12 mouse cellular contexts compared by ENCODE assay signal in the genomic region with DNA sequence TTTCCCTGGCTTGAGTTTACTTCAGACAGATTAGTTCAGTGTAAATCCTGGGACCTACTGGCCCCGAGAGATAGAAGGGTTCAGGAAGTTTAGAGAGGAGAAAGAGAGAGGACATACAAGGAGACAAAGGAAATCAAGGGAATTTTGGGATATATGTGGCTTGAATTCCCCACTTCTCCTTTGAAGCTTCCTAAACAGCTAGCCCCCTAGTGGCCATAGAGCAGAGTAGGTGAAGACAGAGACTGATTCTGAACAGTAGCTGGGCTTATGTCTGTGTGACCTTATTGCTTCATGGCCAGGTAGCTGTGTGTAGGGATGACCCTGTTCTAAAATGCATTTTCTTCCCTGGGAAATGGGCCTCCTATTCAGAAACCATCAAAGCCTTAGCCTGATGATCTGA.
DNase-seq lines count a peak whose midpoint lies in the region; ATAC-seq and TF ChIP-seq lines count a peak whose summit lies in the region.
"Had no signal": no experiment of that assay in that cellular context is flagged by ENCODE, and none has a peak within 500 bp of the region (broad histone marks: within the 10 kb centered on the region; RNA-seq: fewer than 3 reads in every experiment).

No protein-coding gene starts in this region.

- no peak overlapping the region for H3K4me3 ChIP-seq in forebrain, embryonic 14.5 days (ENCODE audit: low read depth, low read length)
- H3K4me3 ChIP-seq in forebrain, embryonic 16.5 days (replicated peaks; ENCODE audit: low read length), result no peak overlapping the region
- no peak overlapping the region for H3K4me3 ChIP-seq in left cerebral cortex, adult 2 months
- H3K4me3 ChIP-seq in E14TG2a.4 (replicated peaks; ENCODE audit: low read length), result no peak overlapping the region
- H3K4me3 ChIP-seq in embryonic fibroblast, embryonic 13.5 days (ENCODE audit: insufficient read depth, low read length), result no peak overlapping the region
- H3K4me3 ChIP-seq: erythroblast, embryonic 14.5 days; liver, embryonic 15.5 days had no signal

- 46% methylated on average over 1 of the region's 1 CpGs for WGBS in forebrain, embryonic 14.5 days
- WGBS in forebrain, embryonic 16.5 days, result 46% methylated on average over 1 of the region's 1 CpGs

- intact Hi-C loops in left cerebral cortex, adult 2 months (cut with DNase I), result loop anchor here (5.0 kb wide), 1 partner anchor 104 kb away; no protein-coding TSS in a partner anchor

- H3K36me3 ChIP-seq in forebrain, embryonic 14.5 days (ENCODE audit: control insufficient read depth, insufficient read depth, low read length), result no peaks in the 10 kb centered on the region
- no peaks in the 10 kb centered on the region for H3K36me3 ChIP-seq in forebrain, embryonic 16.5 days (ENCODE audit: control insufficient read depth, insufficient read depth)
- no peaks in the 10 kb centered on the region for H3K36me3 ChIP-seq in E14TG2a.4 (ENCODE audit: insufficient read depth, low read length)
- H3K36me3 ChIP-seq: liver, embryonic 15.5 days had no signal

- H3K27ac ChIP-seq in forebrain, embryonic 14.5 days (ENCODE audit: low read depth, low read length), result no peak overlapping the region
- no peak overlapping the region for H3K27ac ChIP-seq in forebrain, embryonic 16.5 days (ENCODE audit: low read length)
- no peak overlapping the region for H3K27ac ChIP-seq in left cerebral cortex, adult 2 months
- H3K27ac ChIP-seq in embryonic fibroblast, embryonic 13.5 days (ENCODE audit: insufficient read depth, low read length), result no peak overlapping the region
- H3K27ac ChIP-seq: liver, embryonic 15.5 days had no signal

- H3K9ac ChIP-seq in forebrain, embryonic 14.5 days (ENCODE audit: low read length), result no peak overlapping the region
- H3K9ac ChIP-seq in forebrain, embryonic 16.5 days (replicated peaks; ENCODE audit: low read depth, low read length), result no peak overlapping the region
- H3K9ac ChIP-seq: liver, embryonic 15.5 days had no signal

- ATAC-seq in forebrain, embryonic 14.5 days, result no peak
- no peak for ATAC-seq in forebrain, embryonic 16.5 days
- ATAC-seq: activated CD4-positive, CD25-positive, alpha-beta regulatory T cell, adult 4 months had no signal

- no peaks in the 10 kb centered on the region for H3K4me1 ChIP-seq in forebrain, embryonic 14.5 days (ENCODE audit: control insufficient read depth, insufficient read depth, low read length)
- H3K4me1 ChIP-seq in forebrain, embryonic 16.5 days (replicated peaks; ENCODE audit: control insufficient read depth, insufficient read depth, low read length), result no peaks in the 10 kb centered on the region
- no peaks in the 10 kb centered on the region for H3K4me1 ChIP-seq in E14TG2a.4 (replicated peaks; ENCODE audit: low read depth, low read length)
- peaks cover 1% of the 10 kb centered on the region; the same call in 1 of the 2 replicates for H3K4me1 ChIP-seq in embryonic fibroblast, embryonic 13.5 days (ENCODE audit: control insufficient read depth, insufficient read depth, low read length)
- H3K4me1 ChIP-seq: liver, embryonic 15.5 days had no signal

- H3K27me3 ChIP-seq in forebrain, embryonic 14.5 days (replicated peaks; ENCODE audit: control insufficient read depth, insufficient read depth, low read length), result no peaks in the 10 kb centered on the region
- no peaks in the 10 kb centered on the region for H3K27me3 ChIP-seq in forebrain, embryonic 16.5 days (replicated peaks; ENCODE audit: control insufficient read depth, insufficient read depth, low read length)
- H3K27me3 ChIP-seq in E14TG2a.4 (ENCODE audit: insufficient read depth, low read length), result no peaks in the 10 kb centered on the region
- H3K27me3 ChIP-seq: liver, embryonic 15.5 days had no signal

- H3K9me3 ChIP-seq in forebrain, embryonic 14.5 days (replicated peaks; ENCODE audit: control insufficient read depth, low read length), result no peaks in the 10 kb centered on the region
- no peaks in the 10 kb centered on the region for H3K9me3 ChIP-seq in forebrain, embryonic 16.5 days (ENCODE audit: control insufficient read depth, low read length)
- H3K9me3 ChIP-seq in E14TG2a.4 (ENCODE audit: low read length), result no peaks in the 10 kb centered on the region
- H3K9me3 ChIP-seq: liver, embryonic 15.5 days had no signal

- peak; percentile 63 for TF ChIP-seq CTCF in left cerebral cortex, adult 2 months (IDR thresholded peaks at IDR 0.05)
- TF ChIP-seq CTCF in E14TG2a.4 (conservative IDR thresholded peaks at IDR 0.05; ENCODE audit: low read length), result peak; percentile 40
- TF ChIP-seq CTCF in embryonic fibroblast, embryonic 13.5 days (IDR thresholded peaks at IDR 0.05; ENCODE audit: borderline replicate concordance, insufficient read depth, low read length), result 0 out of 2 replicates have a peak, but pooled peaks have one; percentile 2

- H3K4me2 ChIP-seq in forebrain, embryonic 14.5 days (ENCODE audit: low read length), result no peak overlapping the region
- H3K4me2 ChIP-seq in forebrain, embryonic 16.5 days (ENCODE audit: low read length), result no peak overlapping the region
- H3K4me2 ChIP-seq: liver, embryonic 15.5 days had no signal

- DNase-seq in forebrain, embryonic 14.5 days (ENCODE audit: low spot score), result peak; percentile 76
- no peak for DNase-seq in left cerebral cortex, adult 2 months (ENCODE audit: extremely low spot score in 1 of 2, low spot score in 2 of 2)
- no peak for DNase-seq in left cerebral cortex, adult 9 months (ENCODE audit: low spot score in 2 of 2)
- DNase-seq in adrenal gland, adult 8-10 months, result no peak
- no peak for DNase-seq in thymus, postnatal 0 days (ENCODE audit: low spot score)
- DNase-seq: gastrocnemius, postnatal 10 days had no signal

- TF ChIP-seq POLR2A in embryonic fibroblast, embryonic 13.5 days (IDR thresholded peaks at IDR 0.05; ENCODE audit: low read depth, low read length), result no peak

Comparison
In these comparisons a context has a peak if more than half of its experiments do, and no peak if none do; other contexts are left out.
1. CTCF ChIP-seq: peak in every context shown above with its lines; median percentile 63 in left cerebral cortex, adult 2 months; 40 in E14TG2a.4; 2 in embryonic fibroblast, embryonic 13.5 days.